Mouse (Mus musculus) neutrophil, adult 83 days (primary cell): ENCODE measurements around the gene Fkbp15. TPM values are rescaled to one million over a fixed set of nuclear protein-coding genes. Genes with fewer than 3 reads are reported as not detected.

Source experiments
- total RNA-seq, 2 experiments: library from RNA; stranded (reverse); gene quantifications; one replicate each; pipeline ENCODE4 v1.2.4; 2023

Gene Fkbp15
- 10 to 100 TPM; 79.1 to 90.5 TPM for total RNA-seq

GRCm38 (mm10) chr4:62360088-62360804, at the start of gene Fkbp15, which contains the start of gene Slc31a1:
TSS of gene Fkbp15 (minus strand) at chr4:62360548.
TSS of gene Slc31a1 (plus strand) at chr4:62360727.

GRCm38 (mm10) chr4:62408601-62409282, 48.4 kb upstream of the Fkbp15 start, which contains the start of the genes Cdc26 and Prpf4:
TSS of gene Cdc26 (minus strand) at chr4:62408642.
TSS of gene Prpf4 (plus strand) at chr4:62408797.

GRCm38 (mm10) chr4:62262276-62262675, 98.1 kb downstream of the Fkbp15 start, which contains the start of gene Slc31a2:
TSS of gene Slc31a2 (plus strand) at chr4:62262562.

Other genes starting within 250 kb of the Fkbp15 start
- not detected for gene Mup21, start 209.7 kb downstream of the Fkbp15 start, total RNA-seq
- gene Zfp37, start 129.5 kb downstream of the Fkbp15 start, total RNA-seq: not detected
- gene Slc31a2, start 98.0 kb downstream of the Fkbp15 start, total RNA-seq: 10 to 100 TPM; 54.1 to 57.5 TPM
- 10 to 100 TPM; 11.5 to 13.3 TPM for gene Slc31a1, start 179 bp upstream of the Fkbp15 start, total RNA-seq
- 10 to 100 TPM; 38.3 to 41.6 TPM for gene Cdc26, start 48.1 kb upstream of the Fkbp15 start, total RNA-seq
- gene Prpf4, start 48.2 kb upstream of the Fkbp15 start, total RNA-seq: 1 to 10 TPM; 8.6 to 9.6 TPM
- gene Rnf183, start 74.7 kb upstream of the Fkbp15 start, total RNA-seq: not detected
- 1 to 10 TPM in 1 of 2 experiments, not detected in 1; 1.3 TPM for gene Wdr31, start 110.3 kb upstream of the Fkbp15 start, total RNA-seq
- gene Bspry, start 119.5 kb upstream of the Fkbp15 start, total RNA-seq: not detected
- gene Hdhd3, start 142.9 kb upstream of the Fkbp15 start, total RNA-seq: 1 to 10 TPM in 1 of 2 experiments, under 1 TPM in 1; 0.37 to 1.1 TPM
- gene Alad, start 159.4 kb upstream of the Fkbp15 start, total RNA-seq: 10 to 100 TPM; 35.6 to 53.8 TPM
- gene Pole3, start 164.5 kb upstream of the Fkbp15 start, total RNA-seq: 10 to 100 TPM; 16.0 to 23.5 TPM
- gene 4933430I17Rik, start 164.8 kb upstream of the Fkbp15 start, total RNA-seq: not detected
- 10 to 100 TPM; 71.8 to 78.5 TPM for gene Rgs3, start 199.3 kb upstream of the Fkbp15 start, total RNA-seq